Mouse (Mus musculus): Measurements from ENCODE around the gene Tead1. TPM values are rescaled to one million over a fixed set of nuclear protein-coding genes. Genes with fewer than 3 reads are reported as not detected.
A peak's percentile ranks its signal among the peaks of the same experiment; 100 is the strongest.
"Not testable (repeated sequence)": the region's sequence is repeated elsewhere in the genome, so short reads cannot be mapped to it uniquely, and the experiment has no call there.

The Tead1 gene
- polyA plus RNA-seq, 1 experiment from 2014 or later, result 13.9 TPM

DNA sequence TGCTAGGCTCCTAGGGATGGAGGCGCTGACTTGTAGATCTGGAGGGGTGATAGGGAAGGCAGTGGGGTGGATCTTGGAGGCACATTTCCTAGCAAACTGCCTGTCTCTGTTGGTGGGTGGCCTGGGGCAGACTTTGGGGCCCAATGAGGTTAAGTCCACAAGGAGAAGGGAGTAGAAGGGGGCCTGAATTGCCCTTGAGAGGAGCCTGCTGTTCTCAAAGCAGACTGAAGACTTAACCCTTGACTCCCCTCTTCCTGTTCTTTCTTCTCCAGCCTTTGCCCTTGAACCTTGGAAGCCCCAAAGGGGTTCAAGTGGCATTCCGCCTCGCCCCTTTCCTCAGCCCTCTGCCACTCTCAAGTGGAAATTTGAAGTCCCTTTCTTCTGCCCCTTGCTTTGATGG, 244.6 kb downstream of the Tead1 start:
- no peak overlapping the region for H3K4me2 ChIP-seq (ENCODE audit: low read depth, low read length)
- ATAC-seq (ENCODE audit: low read depth), result no peak
- H3K9me3 ChIP-seq (ENCODE audit: control insufficient read depth, low read length), result no peaks in the 10 kb centered on the region
- H3K4me1 ChIP-seq (ENCODE audit: control insufficient read depth, insufficient read depth, low read length), result no peaks in the 10 kb centered on the region
- no peaks in the 10 kb centered on the region for H3K36me3 ChIP-seq (ENCODE audit: control insufficient read depth, insufficient read depth, low read length)
- no peak overlapping the region for H3K4me3 ChIP-seq (ENCODE audit: low read depth, low read length)
- no peaks in the 10 kb centered on the region for H3K27me3 ChIP-seq (ENCODE audit: control insufficient read depth, insufficient read depth, low read length)
- H3K9ac ChIP-seq (replicated peaks; ENCODE audit: low read depth, low read length), result no peak overlapping the region
- 95% methylated on average over 3 of the region's 3 CpGs for WGBS
- H3K27ac ChIP-seq (ENCODE audit: low read depth, low read length), result no peak overlapping the region

DNA sequence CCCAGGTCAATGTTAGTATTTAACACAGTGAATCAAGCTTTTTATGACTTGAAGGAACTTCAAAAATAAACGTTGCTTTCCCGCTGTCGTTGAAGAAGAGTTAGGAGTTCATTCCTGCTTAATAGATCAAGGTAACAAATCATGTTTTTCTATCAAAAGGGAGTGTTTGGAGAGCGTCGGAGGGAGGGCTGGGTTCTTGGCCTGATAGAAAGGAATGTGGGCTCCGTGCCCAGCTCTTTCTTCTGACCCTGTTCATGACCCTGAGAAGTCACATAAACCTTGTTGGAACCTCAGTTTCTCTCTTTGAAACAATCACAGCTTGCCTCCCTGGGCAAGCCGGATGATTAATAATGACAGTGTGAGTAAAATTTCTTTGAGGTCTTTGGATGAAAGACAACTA, 251.6 kb downstream of the Tead1 start:
- Histone ChIP-seq H3K27ac (ENCODE audit: low read depth, low read length) (no peak overlapping the region), H3K4me1 (ENCODE audit: control insufficient read depth, insufficient read depth, low read length) (no peaks in the 10 kb centered on the region), H3K36me3 (ENCODE audit: control insufficient read depth, insufficient read depth, low read length) (no peaks in the 10 kb centered on the region), H3K4me3 (ENCODE audit: low read depth, low read length) (no peak overlapping the region), H3K9me3 (ENCODE audit: control insufficient read depth, low read length) (no peaks in the 10 kb centered on the region), H3K9ac (replicated peaks; ENCODE audit: low read depth, low read length) (no peak overlapping the region), H3K4me2 (ENCODE audit: low read depth, low read length) (no peak overlapping the region), H3K27me3 (ENCODE audit: control insufficient read depth, insufficient read depth, low read length) (no peaks in the 10 kb centered on the region)
- WGBS, result 29% methylated on average over 7 of the region's 7 CpGs
- no peak for ATAC-seq (ENCODE audit: low read depth)

- H3K9me3 ChIP-seq (ENCODE audit: control insufficient read depth, low read length); H3K27ac ChIP-seq (ENCODE audit: low read depth, low read length); H3K9ac ChIP-seq (replicated peaks; ENCODE audit: low read depth, low read length); ATAC-seq (ENCODE audit: low read depth); H3K36me3 ChIP-seq (ENCODE audit: control insufficient read depth, insufficient read depth, low read length); H3K27me3 ChIP-seq (ENCODE audit: control insufficient read depth, insufficient read depth, low read length); H3K4me2 ChIP-seq (ENCODE audit: low read depth, low read length); H3K4me1 ChIP-seq (ENCODE audit: control insufficient read depth, insufficient read depth, low read length); H3K4me3 ChIP-seq (ENCODE audit: low read depth, low read length): not testable (repeated sequence)
- WGBS, result 84% methylated on average over 5 of the region's 5 CpGs
These were observed 256.8 kb downstream of the Tead1 start for GRCm38 (mm10) chr7:112935876-112936275.

- WGBS, result 91% methylated on average over 8 of the region's 8 CpGs
- H3K4me2 ChIP-seq (ENCODE audit: low read depth, low read length), result no peak overlapping the region
- H3K4me1 ChIP-seq (ENCODE audit: control insufficient read depth, insufficient read depth, low read length), result no peaks in the 10 kb centered on the region
- H3K27me3 ChIP-seq (ENCODE audit: control insufficient read depth, insufficient read depth, low read length), result no peaks in the 10 kb centered on the region
- ATAC-seq (ENCODE audit: low read depth), result no peak
- H3K9ac ChIP-seq (replicated peaks; ENCODE audit: low read depth, low read length), result no peak overlapping the region
- H3K36me3 ChIP-seq (ENCODE audit: control insufficient read depth, insufficient read depth, low read length), result no peaks in the 10 kb centered on the region
- H3K9me3 ChIP-seq (ENCODE audit: control insufficient read depth, low read length), result no peaks in the 10 kb centered on the region
- no peak overlapping the region for H3K27ac ChIP-seq (ENCODE audit: low read depth, low read length)
- no peak overlapping the region for H3K4me3 ChIP-seq (ENCODE audit: low read depth, low read length)
These were observed 258.0 kb downstream of the Tead1 start for GRCm38 (mm10) chr7:112937089-112937488.

- H3K4me1 ChIP-seq (ENCODE audit: control insufficient read depth, insufficient read depth, low read length), result no peaks in the 10 kb centered on the region
- no peak overlapping the region for H3K27ac ChIP-seq (ENCODE audit: low read depth, low read length)
- no peak for ATAC-seq (ENCODE audit: low read depth)
- no peak overlapping the region for H3K9ac ChIP-seq (replicated peaks; ENCODE audit: low read depth, low read length)
- no peaks in the 10 kb centered on the region for H3K36me3 ChIP-seq (ENCODE audit: control insufficient read depth, insufficient read depth, low read length)
- H3K4me2 ChIP-seq (ENCODE audit: low read depth, low read length), result no peak overlapping the region
- H3K9me3 ChIP-seq (ENCODE audit: control insufficient read depth, low read length), result no peaks in the 10 kb centered on the region
- 25% methylated on average over 5 of the region's 5 CpGs for WGBS
- H3K4me3 ChIP-seq (ENCODE audit: low read depth, low read length), result no peak overlapping the region
- H3K27me3 ChIP-seq (ENCODE audit: control insufficient read depth, insufficient read depth, low read length), result no peaks in the 10 kb centered on the region
These were observed 259.8 kb downstream of the Tead1 start for GRCm38 (mm10) chr7:112938959-112939358.

- 78% methylated on average over 5 of the region's 5 CpGs for WGBS
- H3K4me2 ChIP-seq (ENCODE audit: low read depth, low read length), result no peak overlapping the region
- no peak overlapping the region for H3K27ac ChIP-seq (ENCODE audit: low read depth, low read length)
- no peaks in the 10 kb centered on the region for H3K9me3 ChIP-seq (ENCODE audit: control insufficient read depth, low read length)
- H3K27me3 ChIP-seq (ENCODE audit: control insufficient read depth, insufficient read depth, low read length), result no peaks in the 10 kb centered on the region
- ATAC-seq (ENCODE audit: low read depth), result no peak
- no peaks in the 10 kb centered on the region for H3K4me1 ChIP-seq (ENCODE audit: control insufficient read depth, insufficient read depth, low read length)
- no peaks in the 10 kb centered on the region for H3K36me3 ChIP-seq (ENCODE audit: control insufficient read depth, insufficient read depth, low read length)
- no peak overlapping the region for H3K4me3 ChIP-seq (ENCODE audit: low read depth, low read length)
- H3K9ac ChIP-seq (replicated peaks; ENCODE audit: low read depth, low read length), result no peak overlapping the region
These were observed 263.4 kb downstream of the Tead1 start for GRCm38 (mm10) chr7:112942567-112942966.

GRCm38 (mm10) chr7:112943056-112943455, 263.9 kb downstream of the Tead1 start:
- ATAC-seq (ENCODE audit: low read depth), result no peak
- Histone ChIP-seq H3K4me2 (ENCODE audit: low read depth, low read length) (no peak overlapping the region), H3K9me3 (ENCODE audit: control insufficient read depth, low read length) (no peaks in the 10 kb centered on the region), H3K4me1 (ENCODE audit: control insufficient read depth, insufficient read depth, low read length) (no peaks in the 10 kb centered on the region), H3K4me3 (ENCODE audit: low read depth, low read length) (no peak overlapping the region), H3K9ac (replicated peaks; ENCODE audit: low read depth, low read length) (no peak overlapping the region), H3K27me3 (ENCODE audit: control insufficient read depth, insufficient read depth, low read length) (no peaks in the 10 kb centered on the region), H3K36me3 (ENCODE audit: control insufficient read depth, insufficient read depth, low read length) (no peaks in the 10 kb centered on the region), H3K27ac (ENCODE audit: low read depth, low read length) (no peak overlapping the region)
- 92% methylated on average over 1 of the region's 1 CpGs for WGBS

DNA sequence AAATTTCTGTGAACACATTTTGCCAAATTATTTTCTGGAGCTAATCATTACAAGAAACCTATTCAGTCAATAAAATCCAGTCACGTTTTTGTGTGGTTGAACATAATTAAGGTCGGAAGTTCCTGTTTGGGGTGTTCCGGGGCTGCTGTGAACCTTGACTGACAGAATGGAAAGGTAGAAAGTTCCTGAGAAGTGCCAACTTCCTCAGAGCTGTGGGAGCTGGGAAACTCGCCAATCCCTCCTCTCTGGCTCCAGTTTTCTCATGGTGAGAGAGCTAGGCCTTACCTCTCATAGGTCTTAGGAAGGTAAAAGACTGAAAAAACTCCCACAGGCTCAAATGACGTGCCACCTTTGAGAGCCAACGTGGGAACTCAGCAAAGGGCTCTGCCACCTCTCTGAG, 267.6 kb downstream of the Tead1 start:
- H3K9ac ChIP-seq (replicated peaks; ENCODE audit: low read depth, low read length), result no peak overlapping the region
- no peak overlapping the region for H3K4me2 ChIP-seq (ENCODE audit: low read depth, low read length)
- H3K27ac ChIP-seq (ENCODE audit: low read depth, low read length), result no peak overlapping the region
- ATAC-seq (ENCODE audit: low read depth), result no peak
- no peaks in the 10 kb centered on the region for H3K36me3 ChIP-seq (ENCODE audit: control insufficient read depth, insufficient read depth, low read length)
- no peaks in the 10 kb centered on the region for H3K9me3 ChIP-seq (ENCODE audit: control insufficient read depth, low read length)
- 68% methylated on average over 6 of the region's 6 CpGs for WGBS
- H3K4me1 ChIP-seq (ENCODE audit: control insufficient read depth, insufficient read depth, low read length), result no peaks in the 10 kb centered on the region
- no peaks in the 10 kb centered on the region for H3K27me3 ChIP-seq (ENCODE audit: control insufficient read depth, insufficient read depth, low read length)
- H3K4me3 ChIP-seq (ENCODE audit: low read depth, low read length), result no peak overlapping the region

- H3K9me3 ChIP-seq (ENCODE audit: control insufficient read depth, low read length), result no peaks in the 10 kb centered on the region
- H3K4me3 ChIP-seq (ENCODE audit: low read depth, low read length), result peak within 1 kb of the TSS; percentile 44
- peak; percentile 69 for ATAC-seq (ENCODE audit: low read depth)
- WGBS, result under 1% methylated on average over 41 of the region's 41 CpGs
- H3K4me1 ChIP-seq (ENCODE audit: control insufficient read depth, insufficient read depth, low read length), result no peaks in the 10 kb centered on the region
- H3K27me3 ChIP-seq (ENCODE audit: control insufficient read depth, insufficient read depth, low read length), result peaks cover 23% of the 10 kb centered on the region
- H3K4me2 ChIP-seq (ENCODE audit: low read depth, low read length), result peak within 1 kb of the TSS; percentile 79
- H3K27ac ChIP-seq (ENCODE audit: low read depth, low read length), result 0 out of 2 replicates have a peak within 1 kb of the TSS, but pooled peaks have one; percentile 5
- H3K36me3 ChIP-seq (ENCODE audit: control insufficient read depth, insufficient read depth, low read length), result no peaks in the 10 kb centered on the region
- peak within 1 kb of the TSS; percentile 37 for H3K9ac ChIP-seq (replicated peaks; ENCODE audit: low read depth, low read length)
These were observed 274.7 kb downstream of the Tead1 start, which contains the start of gene Rassf10 for GRCm38 (mm10) chr7:112953777-112954291. Gene Rassf10 (plus strand): TSS chr7:112953962.

Measured in neural tube, embryonic 14.5 days (tissue).